Mouse (Mus musculus): ENCODE results near the gene Soga1.

DNA sequence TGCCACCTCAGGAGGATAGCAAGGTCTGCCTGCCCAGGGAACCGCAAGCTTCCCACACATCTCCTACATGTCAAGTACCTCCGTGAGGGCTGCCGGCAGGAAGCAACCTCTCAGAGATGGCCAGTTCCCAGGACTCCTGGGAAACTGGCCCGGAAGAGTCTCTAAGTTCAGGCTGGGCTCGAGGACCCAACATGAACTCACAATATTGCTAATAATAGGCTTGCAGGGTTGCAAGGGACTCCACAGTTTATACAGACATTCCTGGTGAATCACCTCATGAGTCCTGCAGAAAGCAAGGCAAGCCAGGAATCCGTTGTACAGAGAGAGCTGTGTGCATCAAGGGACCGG is 13.2 kb downstream of the Soga1 start:
- no peak for TF ChIP-seq POLR2A (IDR thresholded peaks at IDR 0.05; ENCODE audit: borderline replicate concordance, extremely low read depth, insufficient read depth, insufficient read length, poor library complexity, severe bottlenecking)
- no peak for TF ChIP-seq CTCF (IDR thresholded peaks at IDR 0.05; ENCODE audit: borderline replicate concordance, extremely low read depth, insufficient read depth, insufficient read length)
